Mouse (Mus musculus) ES-Bruce4 (cell line): ENCODE measurements at regions not wholly inside any gene's neighbourhood (a gene's known extent, or its start where the extent isn't known, plus 50 kb on each side); places are given as distances from the start of the nearest gene placed in this dataset.

Source experiments
- CTCF ChIP-seq: IDR thresholded peaks from one replicate; pipeline ENCODE4 v1.8.1; 2011; ENCODE audit warnings: low read depth, low read length
- EP300 ChIP-seq: IDR thresholded peaks from 2 replicates; pipeline ENCODE4 v1.6.1; 2011; ENCODE audit warnings: low read depth, low read length; ENCODE audit not compliant: insufficient read depth
- POLR2A ChIP-seq: IDR thresholded peaks from one replicate; pipeline ENCODE4 v1.8.1; 2011; ENCODE audit warnings: low read length; ENCODE audit not compliant: insufficient read depth

DNA sequence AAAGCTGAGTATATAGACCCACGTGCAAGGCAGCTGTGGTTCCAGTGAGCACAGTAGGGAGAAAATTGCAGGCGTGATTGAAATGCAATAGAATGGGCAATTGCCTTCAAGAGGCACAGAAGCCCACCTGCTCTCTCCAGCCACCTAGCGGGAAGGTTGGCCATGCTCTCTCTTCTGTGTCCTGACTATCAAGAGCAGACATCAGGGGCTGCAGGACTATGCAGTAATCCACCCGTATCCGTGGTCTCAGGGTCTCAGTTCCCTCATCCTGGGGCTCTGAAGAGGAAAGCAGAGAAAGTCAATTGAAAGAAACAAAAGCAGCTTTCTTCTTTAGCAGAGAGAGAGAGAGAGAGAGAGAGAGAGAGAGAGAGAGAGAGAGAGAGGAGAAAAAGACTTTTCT lies 112.0 kb upstream of the Arglu1 start:
- TF ChIP-seq POLR2A (no peak), CTCF (no peak), EP300 (no peak)
